Mouse (Mus musculus): ENCODE data around the gene Twf1.

DNA sequence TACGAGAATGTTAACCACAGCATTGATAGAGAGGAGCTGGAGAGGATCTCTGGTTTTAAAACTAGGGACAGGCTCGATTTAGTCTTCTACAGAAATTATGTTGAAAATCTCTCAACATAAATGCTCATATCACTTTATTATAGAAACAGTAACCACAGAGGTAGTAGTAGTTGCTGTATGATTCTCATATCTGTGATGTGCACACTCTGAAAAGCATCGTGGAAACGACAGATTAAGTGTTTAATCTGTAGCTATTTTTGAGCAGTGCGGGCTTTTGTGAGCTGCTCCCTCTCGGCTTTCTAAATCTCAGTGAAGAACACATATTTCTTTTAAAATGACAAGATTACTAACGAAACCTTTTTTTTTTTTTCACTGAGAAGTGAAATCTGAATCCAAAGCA is 54.2 kb downstream of the Twf1 start:
- TF ChIP-seq POLR2A (IDR thresholded peaks at IDR 0.05; ENCODE audit: low read depth, low read length) = no peak
- no peak for TF ChIP-seq EP300 (IDR thresholded peaks at IDR 0.05; ENCODE audit: low read length)
- no peak for TF ChIP-seq CTCF (conservative IDR thresholded peaks at IDR 0.05 in 1 of 2, IDR thresholded peaks at IDR 0.05 in 1 of 2; ENCODE audit: low read depth in 2 of 2, low read length in 2 of 2)
- TF ChIP-seq NRF1 (IDR thresholded peaks at IDR 0.05; ENCODE audit: low read depth, low read length) = no peak
- TF ChIP-seq ZC3H11A (IDR thresholded peaks at IDR 0.05; ENCODE audit: low read depth, low read length) = no peak
- TF ChIP-seq GABPA (IDR thresholded peaks at IDR 0.05; ENCODE audit: insufficient replicate concordance, low read depth, low read length) = no peak
- TF ChIP-seq MAZ (IDR thresholded peaks at IDR 0.05; ENCODE audit: low read depth, low read length) = no peak
- no peak for TF ChIP-seq NELFE (IDR thresholded peaks at IDR 0.05; ENCODE audit: low read depth, low read length)
- TF ChIP-seq ELF1 (IDR thresholded peaks at IDR 0.05; ENCODE audit: low read depth, low read length) = no peak

All from CH12.LX (cell line).